Mouse (Mus musculus): ENCODE measurements around the gene Ddx27. TPM values are rescaled to one million over a fixed set of nuclear protein-coding genes. Genes with fewer than 3 reads are reported as not detected.

Ddx27 gene
- polyA plus RNA-seq, 1 experiment from 2014 or later = 54.3 TPM

DNA sequence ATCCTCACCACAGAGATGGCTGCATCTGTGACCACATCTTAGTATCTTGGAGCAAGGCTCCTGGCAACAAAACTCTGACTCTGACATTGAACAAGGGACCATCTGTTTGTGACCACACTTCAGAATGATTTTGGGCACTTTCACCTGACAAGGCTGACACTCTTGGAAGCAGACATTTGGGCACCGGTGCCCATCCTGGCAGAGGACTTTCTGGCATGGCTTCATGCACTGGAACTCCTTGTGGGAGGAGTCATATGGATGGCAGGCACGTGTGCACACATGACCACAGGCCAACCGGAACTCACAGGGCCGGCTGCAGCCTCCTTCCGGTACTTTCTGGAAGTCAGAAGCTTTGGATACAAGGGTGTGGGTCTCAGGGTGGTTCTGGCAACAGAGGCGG lies 23.3 kb downstream of the Ddx27 start:
- Histone ChIP-seq H3K36me3 (peaks cover 100% of the 10 kb centered on the region), H3K4me2 (replicated peaks) (no peak overlapping the region), H3K4me3 (no peak overlapping the region), H3K27ac (no peak overlapping the region), H3K4me1 (no peaks in the 10 kb centered on the region), H3K9ac (no peak overlapping the region), H3K9me3 (no peaks in the 10 kb centered on the region), H3K27me3 (no peaks in the 10 kb centered on the region)
- no peak for ATAC-seq (ENCODE audit: low FRiP score, low read depth)
- 92% methylated on average over 6 of the region's 6 CpGs for WGBS

GRCm38 (mm10) chr2:167038716-167039115 lies 23.7 kb downstream of the Ddx27 start:
- Histone ChIP-seq H3K4me2 (replicated peaks) (no peak overlapping the region), H3K27ac (no peak overlapping the region), H3K27me3 (no peaks in the 10 kb centered on the region), H3K4me1 (no peaks in the 10 kb centered on the region), H3K36me3 (peaks cover 100% of the 10 kb centered on the region), H3K4me3 (no peak overlapping the region), H3K9ac (no peak overlapping the region), H3K9me3 (no peaks in the 10 kb centered on the region)
- 94% methylated on average over 7 of the region's 7 CpGs for WGBS
- no peak for ATAC-seq (ENCODE audit: low FRiP score, low read depth)

DNA sequence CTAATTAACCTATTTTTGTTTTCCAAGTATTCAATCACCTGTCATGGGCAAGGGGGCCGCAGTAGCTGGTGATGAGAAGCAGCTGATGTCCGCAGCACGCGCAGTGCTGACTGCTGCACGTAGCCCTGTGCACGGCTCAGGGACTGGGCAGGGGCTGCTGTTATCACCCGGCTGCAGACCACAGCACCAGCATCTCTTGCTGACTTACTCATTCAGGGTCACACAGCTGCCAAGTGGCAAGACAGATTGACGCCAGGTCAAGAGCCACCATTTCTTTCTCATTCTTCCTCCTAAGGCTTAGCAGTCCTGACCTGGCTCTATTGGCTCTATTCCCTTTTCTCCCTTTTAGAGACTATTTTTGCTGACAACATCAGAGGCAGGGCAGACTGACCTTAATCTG lies 24.4 kb downstream of the Ddx27 start:
- H3K4me1 ChIP-seq = no peaks in the 10 kb centered on the region
- WGBS = 87% methylated on average over 8 of the region's 8 CpGs
- H3K4me2 ChIP-seq (replicated peaks) = no peak overlapping the region
- H3K36me3 ChIP-seq = peaks cover 100% of the 10 kb centered on the region
- H3K9ac ChIP-seq = no peak overlapping the region
- no peaks in the 10 kb centered on the region for H3K9me3 ChIP-seq
- H3K4me3 ChIP-seq = no peak overlapping the region
- H3K27me3 ChIP-seq = no peaks in the 10 kb centered on the region
- ATAC-seq (ENCODE audit: low FRiP score, low read depth) = no peak
- H3K27ac ChIP-seq = no peak overlapping the region

GRCm38 (mm10) chr2:167043400-167044121 lies 28.6 kb downstream of the Ddx27 start:
- no peak overlapping the region for H3K4me3 ChIP-seq
- H3K36me3 ChIP-seq = peaks cover 96% of the 10 kb centered on the region
- H3K27me3 ChIP-seq = no peaks in the 10 kb centered on the region
- no peak for ATAC-seq (ENCODE audit: low FRiP score, low read depth)
- no peaks in the 10 kb centered on the region for H3K4me1 ChIP-seq
- H3K27ac ChIP-seq = no peak overlapping the region
- 88% methylated on average over 12 of the region's 12 CpGs for WGBS
- H3K4me2 ChIP-seq (replicated peaks) = no peak overlapping the region
- H3K9me3 ChIP-seq = no peaks in the 10 kb centered on the region
- H3K9ac ChIP-seq = no peak overlapping the region

- H3K4me1 ChIP-seq = no peaks in the 10 kb centered on the region
- no peaks in the 10 kb centered on the region for H3K9me3 ChIP-seq
- H3K4me2 ChIP-seq (replicated peaks) = no peak overlapping the region
- WGBS = 90% methylated on average over 10 of the region's 10 CpGs
- no peak overlapping the region for H3K4me3 ChIP-seq
- H3K36me3 ChIP-seq = peaks cover 88% of the 10 kb centered on the region
- no peak overlapping the region for H3K27ac ChIP-seq
- no peaks in the 10 kb centered on the region for H3K27me3 ChIP-seq
- ATAC-seq (ENCODE audit: low FRiP score, low read depth) = no peak
- H3K9ac ChIP-seq = no peak overlapping the region
Measured at GRCm38 (mm10) chr2:167048223-167048622, 33.2 kb downstream of the Ddx27 start.

GRCm38 (mm10) chr2:167048698-167049358 lies 33.8 kb downstream of the Ddx27 start:
- no peak overlapping the region for H3K9ac ChIP-seq
- H3K27me3 ChIP-seq = no peaks in the 10 kb centered on the region
- WGBS = 80% methylated on average over 8 of the region's 8 CpGs
- H3K4me3 ChIP-seq = no peak overlapping the region
- no peak overlapping the region for H3K4me2 ChIP-seq (replicated peaks)
- no peak for ATAC-seq (ENCODE audit: low FRiP score, low read depth)
- no peaks in the 10 kb centered on the region for H3K9me3 ChIP-seq
- H3K4me1 ChIP-seq = no peaks in the 10 kb centered on the region
- no peak overlapping the region for H3K27ac ChIP-seq
- H3K36me3 ChIP-seq = peaks cover 88% of the 10 kb centered on the region

- 83% methylated on average over 9 of the region's 9 CpGs for WGBS
- Histone ChIP-seq H3K4me1 (no peaks in the 10 kb centered on the region), H3K36me3 (peaks cover 89% of the 10 kb centered on the region), H3K27me3 (no peaks in the 10 kb centered on the region), H3K27ac (no peak overlapping the region), H3K4me2 (replicated peaks) (no peak overlapping the region), H3K9me3 (no peaks in the 10 kb centered on the region), H3K4me3 (no peak overlapping the region), H3K9ac (no peak overlapping the region)
- no peak for ATAC-seq (ENCODE audit: low FRiP score, low read depth)
Measured at GRCm38 (mm10) chr2:167053127-167053844, 38.3 kb downstream of the Ddx27 start.

GRCm38 (mm10) chr2:167055386-167055785 lies 40.4 kb downstream of the Ddx27 start:
- Histone ChIP-seq H3K36me3 (peaks cover 79% of the 10 kb centered on the region), H3K9me3 (no peaks in the 10 kb centered on the region), H3K27ac (no peak overlapping the region), H3K4me2 (replicated peaks) (no peak overlapping the region), H3K9ac (no peak overlapping the region; the same call in 1 of the 2 replicates), H3K4me3 (no peak overlapping the region), H3K27me3 (no peaks in the 10 kb centered on the region), H3K4me1 (peaks cover under 1% of the 10 kb centered on the region; the same call in 1 of the 2 replicates)
- 93% methylated on average over 15 of the region's 15 CpGs for WGBS
- ATAC-seq (ENCODE audit: low FRiP score, low read depth) = no peak

- Histone ChIP-seq H3K4me1 (peaks cover 9% of the 10 kb centered on the region), H3K9me3 (no peaks in the 10 kb centered on the region), H3K36me3 (peaks cover 71% of the 10 kb centered on the region), H3K27ac (no peak overlapping the region), H3K9ac (no peak overlapping the region), H3K4me2 (replicated peaks) (no peak overlapping the region), H3K27me3 (no peaks in the 10 kb centered on the region), H3K4me3 (no peak overlapping the region)
- 93% methylated on average over 15 of the region's 15 CpGs for WGBS
- no peak for ATAC-seq (ENCODE audit: low FRiP score, low read depth)
Measured at GRCm38 (mm10) chr2:167056210-167056941, 41.4 kb downstream of the Ddx27 start.

DNA sequence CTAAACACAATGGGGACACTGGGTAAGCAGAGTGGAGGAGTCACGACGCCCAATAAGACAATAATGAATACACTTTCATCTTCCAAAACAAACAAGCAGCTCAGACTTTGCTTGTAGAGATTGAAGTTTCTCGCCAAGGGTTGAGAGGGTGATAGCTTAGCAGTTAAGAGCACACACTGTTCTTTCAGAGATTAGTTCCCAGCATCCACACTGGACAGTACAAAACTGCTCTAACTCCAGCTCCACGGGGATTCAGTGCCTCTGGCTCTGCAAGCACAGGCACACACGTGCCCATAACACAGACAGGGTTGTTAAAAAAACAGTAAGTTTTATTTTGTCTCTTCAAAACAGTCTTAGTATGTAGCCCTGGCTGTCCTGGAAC lies 41.9 kb downstream of the Ddx27 start:
- Histone ChIP-seq H3K27me3 (no peaks in the 10 kb centered on the region), H3K4me3 (no peak overlapping the region), H3K4me2 (replicated peaks) (no peak overlapping the region), H3K27ac (no peak overlapping the region), H3K36me3 (peaks cover 66% of the 10 kb centered on the region), H3K4me1 (peaks cover 15% of the 10 kb centered on the region), H3K9ac (no peak overlapping the region), H3K9me3 (no peaks in the 10 kb centered on the region)
- ATAC-seq (ENCODE audit: low FRiP score, low read depth) = no peak
- WGBS = 91% methylated on average over 5 of the region's 5 CpGs

DNA sequence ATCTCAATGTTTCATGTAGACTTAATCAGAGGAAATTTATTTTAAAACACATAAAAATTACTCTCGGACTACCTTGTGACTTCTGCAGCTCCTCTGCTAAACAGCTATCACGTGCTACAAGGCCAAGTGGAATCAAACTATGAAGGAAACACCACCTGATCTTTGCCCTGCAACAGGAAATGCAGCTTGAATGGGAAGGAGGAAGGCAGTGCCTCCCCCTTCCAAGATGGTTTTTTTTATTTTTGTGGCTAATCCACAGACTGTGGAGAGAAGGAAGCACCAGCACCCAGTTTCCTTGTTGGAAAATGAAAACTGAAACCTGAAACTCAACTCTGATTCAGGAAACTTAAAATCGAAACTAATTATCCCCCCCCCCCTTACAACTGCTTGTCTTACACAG lies 43.2 kb downstream of the Ddx27 start:
- Histone ChIP-seq H3K9ac (no peak overlapping the region), H3K27me3 (no peaks in the 10 kb centered on the region)

More for the DNA sequence above, 43.2 kb downstream of the Ddx27 start:
- WGBS = 57% methylated on average over 3 of the region's 3 CpGs
- Histone ChIP-seq H3K36me3 (peaks cover 57% of the 10 kb centered on the region), H3K4me3 (no peak overlapping the region), H3K27ac (no peak overlapping the region), H3K4me1 (peaks cover 16% of the 10 kb centered on the region), H3K4me2 (replicated peaks) (no peak overlapping the region), H3K9me3 (no peaks in the 10 kb centered on the region)
- ATAC-seq (ENCODE audit: low FRiP score, low read depth) = no peak
